Mouse (Mus musculus): ENCODE data around the gene Ntf3. TPM values are rescaled to one million over a fixed set of nuclear protein-coding genes. Genes with fewer than 3 reads are reported as not detected.

The Ntf3 gene
- total and polyA plus RNA-seq, 3 experiments: not detected

DNA sequence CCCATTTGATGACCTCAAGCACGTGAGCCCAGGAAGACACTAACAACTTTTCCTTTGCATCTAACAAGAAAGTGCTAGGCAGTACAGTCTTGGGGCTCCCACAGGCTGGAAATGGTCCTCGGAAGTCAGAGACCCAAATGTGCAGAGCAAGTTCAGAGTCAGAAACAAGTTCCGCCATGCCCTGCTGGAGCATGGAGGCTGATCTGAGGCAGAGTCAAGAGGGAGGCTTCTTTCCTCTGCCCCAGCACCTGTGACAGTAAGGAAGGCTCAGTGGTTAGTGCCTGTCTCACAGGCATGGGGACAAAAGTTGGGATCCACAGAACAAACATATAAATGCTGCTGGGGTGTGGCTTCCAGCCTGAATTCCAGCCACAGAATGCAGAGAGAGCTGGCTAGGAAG, 86.2 kb downstream of the Ntf3 start:
- H3K4me1 ChIP-seq (ENCODE audit: control insufficient read depth in 1 of 2, insufficient read depth in 2 of 2): no peaks in the 10 kb centered on the region
- H3K27me3 ChIP-seq (replicated peaks): peaks cover 69% of the 10 kb centered on the region
- DNase-seq (ENCODE audit: extremely low read depth): no peak
- in situ Hi-C loops (cut with MboI; ENCODE audit: low pct_ligation_motif_present, low pct_unique_long_range_greater_than_20kb, low sequenced_read_pairs): no loop called here
- dilution Hi-C loops (cut with MboI; ENCODE audit: extremely low pct_ligation_motif_present, extremely low pct_unique_long_range_greater_than_20kb, low sequenced_read_pairs): no loop called here
- no peaks in the 10 kb centered on the region for H3K36me3 ChIP-seq (replicated peaks in 1 of 2; ENCODE audit: control insufficient read depth in 1 of 2, insufficient read depth in 1 of 2, low read length in 1 of 2)
- no peak overlapping the region for H3K27ac ChIP-seq (ENCODE audit: insufficient read depth, low read depth)
- H3K9ac ChIP-seq (ENCODE audit: insufficient read depth, low read depth): no peak overlapping the region
- H3K79me2 ChIP-seq (replicated peaks; ENCODE audit: control insufficient read depth, extremely low read depth, insufficient read depth, poor library complexity, severe bottlenecking): no peaks in the 10 kb centered on the region
- H3K4me2 ChIP-seq (ENCODE audit: insufficient read depth, low read depth, poor library complexity, severe bottlenecking): no peak overlapping the region
- H3K4me3 ChIP-seq (replicated peaks in 1 of 3; ENCODE audit: low read depth in 2 of 3, low read length in 2 of 3, poor library complexity in 1 of 3): no peak overlapping the region
- no peaks in the 10 kb centered on the region for H3K9me3 ChIP-seq (replicated peaks; ENCODE audit: low read length)
- no peak for TF ChIP-seq UBTF (IDR thresholded peaks at IDR 0.05; ENCODE audit: low read depth, low read length)
- TF ChIP-seq TCF12 (IDR thresholded peaks at IDR 0.05; ENCODE audit: low read depth, low read length): no peak
- no peak for TF ChIP-seq E2F4 (IDR thresholded peaks at IDR 0.05; ENCODE audit: insufficient replicate concordance, low read depth, low read length)
- TF ChIP-seq RAD21 (IDR thresholded peaks at IDR 0.05; ENCODE audit: low read depth, low read length): no peak
- no peak for TF ChIP-seq PAX5 (IDR thresholded peaks at IDR 0.05; ENCODE audit: low read length)
- TF ChIP-seq ELF1 (IDR thresholded peaks at IDR 0.05; ENCODE audit: low read depth, low read length): no peak
- TF ChIP-seq ZMIZ1 (IDR thresholded peaks at IDR 0.05; ENCODE audit: low read depth, low read length): no peak
- no peak for TF ChIP-seq ETS1 (conservative IDR thresholded peaks at IDR 0.05; ENCODE audit: low read depth, low read length)
- TF ChIP-seq USF1 (IDR thresholded peaks at IDR 0.05; ENCODE audit: low read depth, low read length): no peak
- no peak for TF ChIP-seq JUND (conservative IDR thresholded peaks at IDR 0.05; ENCODE audit: low read depth, low read length)
- no peak for TF ChIP-seq NRF1 (IDR thresholded peaks at IDR 0.05; ENCODE audit: low read depth, low read length)

DNA sequence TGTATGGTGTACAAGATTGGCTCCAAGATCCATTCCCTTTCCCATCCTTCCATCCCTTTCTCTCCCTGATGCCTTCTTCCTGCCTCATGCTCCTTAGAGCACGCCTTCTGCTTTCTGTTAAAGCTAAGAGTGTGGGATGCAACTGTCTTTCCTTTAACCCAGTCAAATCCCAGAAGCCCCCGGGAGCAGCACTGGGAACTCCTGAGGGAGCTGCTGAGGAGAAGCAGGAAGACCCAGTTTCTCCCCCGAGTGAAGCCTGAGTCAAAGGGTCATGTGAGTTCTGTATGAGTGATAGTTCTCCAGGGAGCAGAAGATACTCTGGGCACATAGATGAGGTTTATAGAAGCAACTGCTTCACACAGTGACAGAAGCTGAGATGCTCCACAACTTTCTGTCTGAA, 109.0 kb downstream of the Ntf3 start:
- H3K9me3 ChIP-seq (replicated peaks; ENCODE audit: low read length): no peaks in the 10 kb centered on the region
- TF ChIP-seq MAX (IDR thresholded peaks at IDR 0.05; ENCODE audit: low read length) (no peak), TCF12 (IDR thresholded peaks at IDR 0.05; ENCODE audit: low read depth, low read length) (no peak), MAZ (IDR thresholded peaks at IDR 0.05; ENCODE audit: low read depth, low read length) (no peak), USF2 (conservative IDR thresholded peaks at IDR 0.05; ENCODE audit: low read depth, low read length) (no peak), E2F4 (IDR thresholded peaks at IDR 0.05; ENCODE audit: insufficient replicate concordance, low read depth, low read length) (no peak), PAX5 (IDR thresholded peaks at IDR 0.05; ENCODE audit: low read length) (no peak), RCOR1 (conservative IDR thresholded peaks at IDR 0.05; ENCODE audit: low read depth, low read length) (no peak), CTCF (conservative IDR thresholded peaks at IDR 0.05 in 1 of 2, IDR thresholded peaks at IDR 0.05 in 1 of 2; ENCODE audit: low read depth in 2 of 2, low read length in 2 of 2) (no peak), MXI1 (IDR thresholded peaks at IDR 0.05; ENCODE audit: low read depth, low read length) (no peak), POLR2AphosphoS2 (IDR thresholded peaks at IDR 0.05; ENCODE audit: low read depth, low read length) (no peak), IRF4 (IDR thresholded peaks at IDR 0.05; ENCODE audit: low read depth, low read length) (no peak), NELFE (IDR thresholded peaks at IDR 0.05; ENCODE audit: low read depth, low read length) (no peak), HCFC1 (IDR thresholded peaks at IDR 0.05; ENCODE audit: low read depth, low read length) (no peak), MAFK (IDR thresholded peaks at IDR 0.05; ENCODE audit: insufficient replicate concordance, low read length) (no peak), BHLHE40 (IDR thresholded peaks at IDR 0.05; ENCODE audit: low read depth, low read length) (no peak), USF1 (IDR thresholded peaks at IDR 0.05; ENCODE audit: low read depth, low read length) (no peak)
- no peak overlapping the region for H3K9ac ChIP-seq (ENCODE audit: insufficient read depth, low read depth)
- dilution Hi-C loops (cut with MboI; ENCODE audit: extremely low pct_ligation_motif_present, extremely low pct_unique_long_range_greater_than_20kb, low sequenced_read_pairs): no loop called here
- in situ Hi-C loops (cut with MboI; ENCODE audit: low pct_ligation_motif_present, low pct_unique_long_range_greater_than_20kb, low sequenced_read_pairs): no loop called here
- H3K79me2 ChIP-seq (replicated peaks; ENCODE audit: control insufficient read depth, extremely low read depth, insufficient read depth, poor library complexity, severe bottlenecking): no peaks in the 10 kb centered on the region
- H3K4me3 ChIP-seq (replicated peaks in 1 of 3; ENCODE audit: low read depth in 2 of 3, low read length in 2 of 3, poor library complexity in 1 of 3): no peak overlapping the region
- no peak overlapping the region for H3K4me2 ChIP-seq (ENCODE audit: insufficient read depth, low read depth, poor library complexity, severe bottlenecking)
- no peak overlapping the region for H3K27ac ChIP-seq (ENCODE audit: insufficient read depth, low read depth)
- peaks cover 77% of the 10 kb centered on the region for H3K27me3 ChIP-seq (replicated peaks)
- no peaks in the 10 kb centered on the region for H3K36me3 ChIP-seq (replicated peaks in 1 of 2; ENCODE audit: control insufficient read depth in 1 of 2, insufficient read depth in 1 of 2, low read length in 1 of 2)
- no peaks in the 10 kb centered on the region for H3K4me1 ChIP-seq (ENCODE audit: control insufficient read depth in 1 of 2, insufficient read depth in 2 of 2)
- no peak for DNase-seq (ENCODE audit: extremely low read depth)
